Mouse (Mus musculus): ENCODE results near the gene Ror1. TPM values are rescaled to one million over a fixed set of nuclear protein-coding genes. Genes with fewer than 3 reads are reported as not detected.
A peak's percentile ranks its signal among the peaks of the same experiment; 100 is the strongest.

Ror1 gene
- polyA plus RNA-seq, 1 experiment from 2014 or later = 2.6 TPM

DNA sequence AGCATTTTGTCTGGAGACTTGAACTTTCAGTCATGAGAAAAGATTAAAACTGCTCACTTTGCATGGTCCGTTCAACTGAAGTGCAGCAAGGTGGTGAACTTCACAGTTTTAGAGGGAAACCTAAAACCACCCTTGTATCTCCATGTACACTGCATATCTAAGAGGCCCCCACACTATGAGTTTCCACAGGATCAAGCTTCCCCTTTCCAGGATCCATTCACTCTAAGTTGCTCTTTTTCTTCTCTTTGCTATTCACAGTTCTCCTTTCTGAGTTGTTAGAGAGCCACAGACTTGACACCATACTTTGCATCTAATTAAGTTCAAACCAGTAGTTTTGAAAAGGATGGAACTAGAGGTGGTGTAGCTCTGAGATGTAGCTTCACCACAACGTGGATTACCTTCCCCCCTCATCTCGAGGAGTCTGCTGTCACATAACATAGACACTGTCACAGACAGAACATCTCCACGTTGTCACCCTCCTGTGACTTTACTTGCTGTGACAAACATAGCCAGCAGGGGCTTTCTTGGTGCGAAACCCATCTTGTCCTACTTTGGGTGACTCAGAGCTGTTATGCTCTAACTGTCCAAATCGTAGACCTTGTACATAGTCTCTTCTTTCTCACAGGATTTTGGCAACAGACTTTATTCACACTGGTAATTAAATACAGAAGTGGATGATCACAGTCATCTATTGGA lies 146.6 kb downstream of the Ror1 start:
- Histone ChIP-seq H3K4me2 (replicated peaks; ENCODE audit: low read depth) (no peak overlapping the region), H3K36me3 (ENCODE audit: control insufficient read depth, insufficient read depth, low read length) (no peaks in the 10 kb centered on the region), H3K9me3 (ENCODE audit: control insufficient read depth, low read length) (no peaks in the 10 kb centered on the region), H3K4me1 (replicated peaks; ENCODE audit: control insufficient read depth, insufficient read depth) (no peaks in the 10 kb centered on the region), H3K9ac (ENCODE audit: low read length) (no peak overlapping the region), H3K4me3 (ENCODE audit: low read depth, low read length) (no peak overlapping the region), H3K27me3 (ENCODE audit: control insufficient read depth, insufficient read depth, low read length) (no peaks in the 10 kb centered on the region), H3K27ac (replicated peaks) (no peak overlapping the region)
- no peak for ATAC-seq (ENCODE audit: low FRiP score, low TSS enrichment)
- TF ChIP-seq CTCF (IDR thresholded peaks at IDR 0.05; ENCODE audit: low read depth) (no peak), EP300 (optimal IDR thresholded peaks at IDR 0.05) (no peak)
- DNase-seq (ENCODE audit: low spot score) = no peak
- WGBS = 79% methylated on average over 6 of the region's 6 CpGs

DNA sequence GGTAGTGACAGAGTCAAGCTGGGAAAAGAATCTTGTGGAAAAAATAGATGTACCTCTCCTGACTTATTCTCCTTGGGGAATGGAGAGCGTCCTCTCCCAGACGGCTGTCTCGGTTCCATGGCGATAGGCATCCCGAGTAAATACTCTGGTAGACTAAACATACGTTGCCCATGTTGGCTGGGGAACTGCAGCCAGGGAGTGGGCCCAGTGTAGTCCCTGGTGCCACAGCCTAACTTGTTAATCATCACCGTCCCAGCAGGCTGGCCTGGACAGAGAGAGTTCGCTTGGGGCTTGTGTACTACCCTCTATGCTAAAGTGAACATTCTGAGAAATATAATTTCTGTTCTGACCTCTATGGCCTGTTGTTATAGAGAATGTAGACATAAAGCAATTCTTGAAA lies 148.7 kb downstream of the Ror1 start:
- Histone ChIP-seq H3K4me1 (replicated peaks; ENCODE audit: control insufficient read depth, insufficient read depth) (no peaks in the 10 kb centered on the region), H3K27ac (replicated peaks) (no peak overlapping the region), H3K9ac (ENCODE audit: low read length) (no peak overlapping the region), H3K9me3 (ENCODE audit: control insufficient read depth, low read length) (no peaks in the 10 kb centered on the region), H3K4me3 (ENCODE audit: low read depth, low read length) (no peak overlapping the region), H3K27me3 (ENCODE audit: control insufficient read depth, insufficient read depth, low read length) (no peaks in the 10 kb centered on the region), H3K4me2 (replicated peaks; ENCODE audit: low read depth) (no peak overlapping the region), H3K36me3 (ENCODE audit: control insufficient read depth, insufficient read depth, low read length) (no peaks in the 10 kb centered on the region)
- ATAC-seq (ENCODE audit: low FRiP score, low TSS enrichment) = no peak
- 67% methylated on average over 8 of the region's 8 CpGs for WGBS
- TF ChIP-seq CTCF (IDR thresholded peaks at IDR 0.05; ENCODE audit: low read depth) = no peak
- TF ChIP-seq EP300 (optimal IDR thresholded peaks at IDR 0.05) = no peak
- no peak for DNase-seq (ENCODE audit: low spot score)

- TF ChIP-seq CTCF (IDR thresholded peaks at IDR 0.05; ENCODE audit: low read depth) (no peak), EP300 (optimal IDR thresholded peaks at IDR 0.05) (no peak)
- H3K36me3 ChIP-seq (ENCODE audit: control insufficient read depth, insufficient read depth, low read length) = no peaks in the 10 kb centered on the region
- no peaks in the 10 kb centered on the region for H3K27me3 ChIP-seq (ENCODE audit: control insufficient read depth, insufficient read depth, low read length)
- no peak overlapping the region for H3K27ac ChIP-seq (replicated peaks)
- DNase-seq (ENCODE audit: low spot score) (no peak), ATAC-seq (ENCODE audit: low FRiP score, low TSS enrichment) (no peak)
- H3K4me3 ChIP-seq (ENCODE audit: low read depth, low read length) = no peak overlapping the region
- 84% methylated on average over 6 of the region's 6 CpGs for WGBS
- no peak overlapping the region for H3K9ac ChIP-seq (ENCODE audit: low read length)
- H3K4me2 ChIP-seq (replicated peaks; ENCODE audit: low read depth) = no peak overlapping the region
- no peaks in the 10 kb centered on the region for H3K9me3 ChIP-seq (ENCODE audit: control insufficient read depth, low read length)
- H3K4me1 ChIP-seq (replicated peaks; ENCODE audit: control insufficient read depth, insufficient read depth) = no peaks in the 10 kb centered on the region
Observed at GRCm38 (mm10) chr4:100244701-100245100, 149.1 kb downstream of the Ror1 start.

DNA sequence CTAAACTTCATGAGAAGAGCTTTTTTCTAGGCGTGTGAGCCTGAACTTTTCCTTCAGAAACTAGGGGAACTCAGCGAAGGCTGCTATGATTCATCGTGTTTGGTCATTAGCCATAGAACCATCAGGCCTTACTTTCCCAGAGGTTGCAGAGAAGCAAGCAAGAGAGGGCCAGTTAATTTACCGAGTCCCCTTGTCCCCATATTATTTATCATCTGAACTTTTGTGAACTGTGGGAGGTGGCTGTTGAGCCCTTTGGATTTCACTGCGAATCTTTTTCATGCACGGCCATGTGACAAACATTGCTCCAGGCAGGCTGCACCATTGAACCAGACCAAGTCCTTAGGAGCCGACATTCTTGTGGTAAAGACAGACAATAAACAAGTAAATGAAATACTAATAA lies 152.2 kb downstream of the Ror1 start:
- no peak overlapping the region for H3K9ac ChIP-seq (ENCODE audit: low read length)
- no peak overlapping the region for H3K4me3 ChIP-seq (ENCODE audit: low read depth, low read length)
- H3K4me1 ChIP-seq (replicated peaks; ENCODE audit: control insufficient read depth, insufficient read depth) = no peaks in the 10 kb centered on the region
- no peak for ATAC-seq (ENCODE audit: low FRiP score, low TSS enrichment)
- H3K27me3 ChIP-seq (ENCODE audit: control insufficient read depth, insufficient read depth, low read length) = no peaks in the 10 kb centered on the region
- TF ChIP-seq EP300 (optimal IDR thresholded peaks at IDR 0.05) (no peak), CTCF (IDR thresholded peaks at IDR 0.05; ENCODE audit: low read depth) (no peak)
- H3K9me3 ChIP-seq (ENCODE audit: control insufficient read depth, low read length) = no peaks in the 10 kb centered on the region
- no peak for DNase-seq (ENCODE audit: low spot score)
- no peaks in the 10 kb centered on the region for H3K36me3 ChIP-seq (ENCODE audit: control insufficient read depth, insufficient read depth, low read length)
- WGBS = 49% methylated on average over 7 of the region's 7 CpGs
- H3K4me2 ChIP-seq (replicated peaks; ENCODE audit: low read depth) = no peak overlapping the region
- 0 out of 2 replicates have a peak overlapping the region, but pooled peaks have one; percentile 8 for H3K27ac ChIP-seq (replicated peaks)

- WGBS = 65% methylated on average over 2 of the region's 2 CpGs
- no peak overlapping the region for H3K4me3 ChIP-seq (ENCODE audit: low read depth, low read length)
- DNase-seq (ENCODE audit: low spot score) (no peak), ATAC-seq (ENCODE audit: low FRiP score, low TSS enrichment) (no peak)
- no peaks in the 10 kb centered on the region for H3K4me1 ChIP-seq (replicated peaks; ENCODE audit: control insufficient read depth, insufficient read depth)
- H3K9ac ChIP-seq (ENCODE audit: low read length) = no peak overlapping the region
- H3K36me3 ChIP-seq (ENCODE audit: control insufficient read depth, insufficient read depth, low read length) = no peaks in the 10 kb centered on the region
- no peaks in the 10 kb centered on the region for H3K27me3 ChIP-seq (ENCODE audit: control insufficient read depth, insufficient read depth, low read length)
- no peak overlapping the region for H3K27ac ChIP-seq (replicated peaks)
- no peak for TF ChIP-seq EP300 (optimal IDR thresholded peaks at IDR 0.05)
- TF ChIP-seq CTCF (IDR thresholded peaks at IDR 0.05; ENCODE audit: low read depth) = no peak
- H3K4me2 ChIP-seq (replicated peaks; ENCODE audit: low read depth) = no peak overlapping the region
- no peaks in the 10 kb centered on the region for H3K9me3 ChIP-seq (ENCODE audit: control insufficient read depth, low read length)
Observed at GRCm38 (mm10) chr4:100248273-100248672, 152.7 kb downstream of the Ror1 start.

DNA sequence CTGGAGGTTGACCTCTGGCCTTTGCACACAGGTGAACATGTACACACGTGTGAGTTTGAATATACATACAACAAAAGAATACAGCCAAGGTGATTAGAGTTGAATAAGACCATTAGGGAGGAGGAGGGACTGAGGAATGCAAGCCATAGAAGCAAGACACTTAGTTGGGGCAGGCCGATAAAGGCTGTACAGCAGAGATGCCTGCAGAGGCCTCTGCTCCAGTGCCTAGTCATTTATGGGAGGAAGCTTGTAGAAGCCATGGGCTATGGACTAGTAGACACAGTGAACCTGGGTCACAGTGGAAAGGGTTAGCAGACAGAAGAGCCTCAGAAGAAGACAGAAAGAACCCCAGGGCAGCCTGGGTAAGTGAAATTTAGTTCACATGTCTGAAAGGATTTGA lies 155.7 kb downstream of the Ror1 start:
- Histone ChIP-seq H3K27me3 (ENCODE audit: control insufficient read depth, insufficient read depth, low read length) (no peaks in the 10 kb centered on the region), H3K4me1 (replicated peaks; ENCODE audit: control insufficient read depth, insufficient read depth) (no peaks in the 10 kb centered on the region), H3K27ac (replicated peaks) (no peak overlapping the region), H3K36me3 (ENCODE audit: control insufficient read depth, insufficient read depth, low read length) (no peaks in the 10 kb centered on the region), H3K9ac (ENCODE audit: low read length) (no peak overlapping the region), H3K4me2 (replicated peaks; ENCODE audit: low read depth) (no peak overlapping the region), H3K4me3 (ENCODE audit: low read depth, low read length) (no peak overlapping the region), H3K9me3 (ENCODE audit: control insufficient read depth, low read length) (no peaks in the 10 kb centered on the region)
- DNase-seq (ENCODE audit: low spot score) (no peak), ATAC-seq (ENCODE audit: low FRiP score, low TSS enrichment) (no peak)
- TF ChIP-seq CTCF (IDR thresholded peaks at IDR 0.05; ENCODE audit: low read depth) = no peak
- no peak for TF ChIP-seq EP300 (optimal IDR thresholded peaks at IDR 0.05)
- 45% methylated on average over 2 of the region's 2 CpGs for WGBS

Data from stomach, postnatal 0 days (tissue).